Mouse (Mus musculus): ENCODE data around the gene Cap2.

- TF ChIP-seq CTCF (IDR thresholded peaks at IDR 0.05; ENCODE audit: low read depth) (no peak), EP300 (IDR thresholded peaks at IDR 0.05; ENCODE audit: low read depth) (no peak)
Measured at GRCm38 (mm10) chr13:46670514-46670913, 168.9 kb downstream of the Cap2 start.
